Comparison of ENCODE assay signal across 2 mouse cellular contexts in the genomic region with DNA sequence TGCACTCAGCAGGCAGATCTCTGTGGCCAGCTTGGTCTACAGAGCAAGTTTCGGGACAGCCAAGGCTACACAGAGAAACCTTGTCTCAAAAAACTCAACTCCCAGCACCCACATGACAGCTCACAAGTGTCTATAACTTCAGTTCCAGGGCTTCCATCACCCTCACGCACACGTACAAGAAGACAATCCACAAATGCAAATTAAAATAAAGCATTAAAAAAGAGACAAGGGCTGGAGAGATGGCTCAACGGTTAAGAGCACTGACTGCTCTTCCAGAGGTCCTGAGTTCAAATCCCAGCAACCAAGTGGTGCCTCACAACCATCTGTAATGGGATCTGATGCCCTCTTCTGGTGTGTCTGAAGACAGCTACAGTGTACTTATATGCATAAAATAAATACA. TPM values are rescaled to one million over a fixed set of nuclear protein-coding genes. Genes with fewer than 3 reads are reported as not detected.
"Had no signal": no experiment of that assay in that cellular context is flagged by ENCODE, and none has a peak within 500 bp of the region (broad histone marks: within the 10 kb centered on the region; RNA-seq: fewer than 3 reads in every experiment).

No protein-coding gene starts in this region.

RNA-seq across cellular contexts. Expression of gene Fgfr4, which starts 50.3 kb away (rescaled TPM):
- total RNA-seq: hematopoietic stem cell, adult 5-6 weeks had no signal
- polyA plus RNA-seq: inflammation-experienced regulatory T-cells, adult 6 months had no signal
